Mouse (Mus musculus): ENCODE results near the gene Zfp775. TPM values are rescaled to one million over a fixed set of nuclear protein-coding genes. Genes with fewer than 3 reads are reported as not detected.
"Not testable (repeated sequence)": the region's sequence is repeated elsewhere in the genome, so short reads cannot be mapped to it uniquely, and the experiment has no call there.

Gene Zfp775
- total RNA-seq, 2 experiments from 2014 or later, result 0.17 TPM; not detected in 1

- ATAC-seq (replicated peaks; ENCODE audit: low FRiP score, poor library complexity, severe bottlenecking), result no peak
These were observed 12.6 kb upstream of the Zfp775 start, which contains the start of gene Gm45021 for GRCm38 (mm10) chr6:48589194-48589750. Gm45021 (plus strand) TSS chr6:48589610.

DNA sequence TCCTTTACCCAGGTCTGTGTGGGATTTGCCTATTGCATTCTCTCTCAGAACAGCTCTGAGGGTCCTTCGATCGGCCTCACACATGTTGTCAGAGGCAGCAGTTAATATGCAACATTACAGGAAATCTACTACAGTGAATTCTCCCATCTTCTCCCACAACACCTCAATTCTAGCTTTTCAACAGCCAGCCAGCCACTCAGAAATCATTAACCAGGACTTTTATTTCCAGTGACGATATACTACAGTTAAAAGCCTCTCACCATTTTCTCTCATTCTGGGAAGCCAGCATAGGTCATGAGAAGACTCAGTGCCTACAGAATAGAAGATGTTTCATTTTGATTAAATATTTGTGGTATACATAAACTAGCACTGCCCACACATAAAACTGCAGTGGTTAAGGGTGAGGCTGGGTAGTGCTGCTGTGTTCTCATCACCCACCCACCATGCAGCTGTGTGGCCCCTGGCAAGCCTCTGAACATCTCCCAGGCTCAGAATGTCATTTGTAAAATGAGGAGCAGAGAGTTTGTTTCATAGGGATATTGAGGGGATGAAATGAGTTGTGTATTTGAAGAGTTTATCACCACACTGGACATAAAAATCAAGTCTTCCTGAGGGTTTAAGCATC, 10.5 kb upstream of the Zfp775 start:
- no peak for ATAC-seq (replicated peaks; ENCODE audit: low FRiP score, poor library complexity, severe bottlenecking)

GRCm38 (mm10) chr6:48591871-48592270, 10.0 kb upstream of the Zfp775 start:
- ATAC-seq (replicated peaks; ENCODE audit: low FRiP score, poor library complexity, severe bottlenecking), result no peak

GRCm38 (mm10) chr6:48593158-48594042, 8.5 kb upstream of the Zfp775 start, which contains the start of the genes Repin1 and Gm44965:
Repin1 (plus strand) TSS chr6:48593883.
Gm44965 (plus strand) TSS chr6:48593941.
- no peak for ATAC-seq (replicated peaks; ENCODE audit: low FRiP score, poor library complexity, severe bottlenecking)

DNA sequence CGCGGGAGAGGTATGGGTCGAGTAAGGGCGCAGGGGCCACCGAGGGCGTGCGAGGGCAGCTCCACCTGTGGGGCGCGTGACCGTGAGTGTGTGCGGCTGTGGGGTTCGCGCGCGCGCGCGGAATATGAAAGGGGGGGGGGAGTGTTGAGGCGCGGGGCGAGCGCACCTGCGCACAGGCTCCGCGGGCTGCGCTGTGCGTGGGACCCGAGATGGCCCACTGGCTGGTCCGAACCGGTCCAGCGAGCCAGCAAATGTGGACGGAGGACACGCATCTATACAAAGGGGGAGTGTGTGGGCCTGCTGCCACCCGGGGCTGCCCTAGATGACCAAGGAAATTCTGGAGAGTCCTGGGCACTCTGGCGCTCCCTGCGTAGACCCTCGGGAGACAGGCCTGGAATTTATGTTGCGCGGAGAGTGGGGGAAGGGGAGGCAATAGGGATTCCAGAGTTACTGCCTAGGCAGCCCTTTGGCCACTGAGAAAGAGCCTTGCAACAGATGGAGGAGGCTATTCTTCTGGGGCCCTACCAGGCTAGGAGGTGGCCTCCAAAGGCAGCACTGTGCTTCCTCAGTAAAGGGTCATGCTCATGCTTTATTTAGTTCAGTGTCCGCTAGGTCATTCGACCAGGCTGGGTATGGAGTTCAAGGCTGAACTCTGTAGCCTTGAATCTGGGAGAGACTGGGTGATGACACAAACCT, 7.7 kb upstream of the Zfp775 start:
- no peak for ATAC-seq (replicated peaks; ENCODE audit: low FRiP score, poor library complexity, severe bottlenecking)

DNA sequence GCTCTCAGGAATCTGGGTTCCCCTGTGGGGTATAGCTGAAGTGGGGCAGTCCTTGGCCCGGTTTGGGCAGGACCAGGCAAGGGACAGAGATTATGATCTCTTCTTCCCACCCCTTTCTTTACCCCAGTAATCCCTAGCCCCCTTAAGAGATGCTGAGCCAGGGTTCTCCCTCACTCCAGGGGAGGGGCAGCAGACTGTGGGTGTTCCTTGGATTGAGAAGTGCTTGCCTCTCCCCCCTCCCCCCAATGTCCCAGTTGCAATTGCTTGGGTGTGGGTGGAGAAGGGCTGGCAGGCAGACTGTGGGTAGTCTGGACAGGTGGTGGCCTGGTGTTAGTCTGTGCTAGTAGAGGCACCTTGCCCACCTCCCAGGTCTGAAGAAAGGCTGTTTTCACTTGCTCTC, 6.6 kb upstream of the Zfp775 start:
- no peak for ATAC-seq (replicated peaks; ENCODE audit: low FRiP score, poor library complexity, severe bottlenecking)

DNA sequence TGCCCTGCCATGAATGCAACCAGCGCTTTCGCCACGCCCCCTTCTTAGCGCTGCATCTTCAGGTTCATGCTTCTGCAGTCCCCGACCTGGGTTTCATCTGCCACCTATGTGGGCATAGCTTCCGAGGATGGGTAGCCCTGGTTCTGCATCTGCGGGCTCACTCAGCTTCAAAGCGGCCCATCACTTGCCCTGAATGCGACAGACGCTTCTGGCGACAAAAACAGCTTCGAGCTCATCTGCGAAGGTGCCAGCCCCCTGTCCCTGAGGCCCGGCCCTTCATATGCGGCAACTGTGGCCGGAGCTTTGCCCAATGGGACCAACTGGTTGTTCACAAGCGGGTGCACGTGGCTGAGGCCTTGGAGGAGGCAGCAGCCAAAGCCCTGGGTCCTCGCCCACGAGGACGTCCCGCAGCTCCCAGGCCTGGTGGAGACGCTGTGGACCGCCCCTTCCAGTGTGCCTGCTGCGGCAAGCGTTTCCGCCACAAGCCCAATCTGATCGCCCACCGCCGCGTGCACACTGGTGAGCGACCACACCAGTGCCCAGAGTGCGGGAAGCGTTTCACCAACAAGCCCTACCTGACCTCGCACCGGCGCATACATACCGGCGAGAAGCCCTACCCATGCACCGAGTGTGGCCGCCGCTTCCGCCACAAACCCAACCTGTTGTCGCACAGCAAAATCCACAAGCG, 5.2 kb upstream of the Zfp775 start:
- no peak for ATAC-seq (replicated peaks; ENCODE audit: low FRiP score, poor library complexity, severe bottlenecking)

- no peak for ATAC-seq (replicated peaks; ENCODE audit: low FRiP score, poor library complexity, severe bottlenecking)
These were observed 4.6 kb upstream of the Zfp775 start for GRCm38 (mm10) chr6:48597233-48597625.

DNA sequence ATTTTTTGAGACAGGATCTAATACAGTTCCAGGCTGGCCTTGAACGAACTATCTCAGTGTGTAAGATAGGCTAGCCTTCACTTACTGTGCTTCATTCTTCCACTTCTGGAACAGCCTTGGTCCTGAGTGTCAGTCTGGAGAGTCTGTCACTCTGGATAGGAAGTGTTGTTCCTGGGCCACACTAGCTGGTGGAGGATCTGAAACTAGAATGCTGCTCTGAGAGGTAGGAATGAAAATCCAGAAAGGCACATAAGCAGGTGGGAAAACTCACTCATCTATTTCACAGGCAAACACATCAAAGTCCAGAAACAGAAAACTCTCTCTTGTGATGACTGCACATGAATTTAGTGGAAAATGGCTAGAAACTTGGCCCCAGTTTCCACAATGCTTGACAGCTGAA, 1.3 kb upstream of the Zfp775 start:
- ATAC-seq (replicated peaks; ENCODE audit: low FRiP score, poor library complexity, severe bottlenecking), result no peak

GRCm38 (mm10) chr6:48602080-48602741, 348 bp downstream of the Zfp775 start:
- peak; percentile 70 for ATAC-seq (replicated peaks; ENCODE audit: low FRiP score, poor library complexity, severe bottlenecking)

DNA sequence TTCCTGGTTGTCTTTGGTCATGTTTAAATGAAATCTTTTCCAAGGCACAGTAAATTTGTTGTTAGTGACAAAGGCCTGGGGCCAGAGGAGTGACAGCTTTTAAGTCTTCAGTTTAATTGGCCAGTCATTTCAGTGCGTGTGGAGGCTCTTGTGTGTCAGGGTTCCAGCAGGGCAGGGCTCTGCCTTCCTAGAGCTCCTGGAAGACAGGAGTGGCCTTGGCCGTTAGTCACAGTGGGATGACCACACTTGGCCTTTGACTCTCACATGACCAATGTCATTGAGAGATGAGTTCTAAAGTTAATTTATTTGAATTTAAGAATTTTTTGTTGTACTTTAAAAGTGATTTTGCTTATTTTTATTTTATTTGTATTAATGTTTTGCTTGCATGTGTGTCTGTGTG, 6.3 kb downstream of the Zfp775 start:
- no peak for ATAC-seq (replicated peaks; ENCODE audit: low FRiP score, poor library complexity, severe bottlenecking)

GRCm38 (mm10) chr6:48609512-48609911, 7.6 kb downstream of the Zfp775 start:
- no peak for ATAC-seq (replicated peaks; ENCODE audit: low FRiP score, poor library complexity, severe bottlenecking)

DNA sequence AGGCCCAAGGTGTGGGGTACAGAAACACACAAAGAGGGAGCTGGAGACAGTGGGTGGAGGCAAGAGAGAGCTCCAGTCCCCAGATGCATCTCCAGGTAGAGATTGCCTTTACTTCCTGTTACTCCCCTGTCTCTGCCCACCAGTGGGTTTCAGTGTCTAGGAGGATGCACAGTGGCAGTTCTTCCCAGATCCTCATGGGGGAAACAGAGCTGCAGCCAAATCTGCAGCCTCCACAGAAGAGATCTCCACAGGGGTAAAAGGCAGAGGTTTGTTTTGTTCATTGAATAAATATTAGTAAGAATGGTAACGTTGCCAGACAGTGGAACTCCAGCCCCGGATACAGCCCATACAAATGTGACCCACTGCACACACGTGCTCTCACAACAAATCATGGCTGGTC, 8.8 kb downstream of the Zfp775 start:
- no peak for ATAC-seq (replicated peaks; ENCODE audit: low FRiP score, poor library complexity, severe bottlenecking)

DNA sequence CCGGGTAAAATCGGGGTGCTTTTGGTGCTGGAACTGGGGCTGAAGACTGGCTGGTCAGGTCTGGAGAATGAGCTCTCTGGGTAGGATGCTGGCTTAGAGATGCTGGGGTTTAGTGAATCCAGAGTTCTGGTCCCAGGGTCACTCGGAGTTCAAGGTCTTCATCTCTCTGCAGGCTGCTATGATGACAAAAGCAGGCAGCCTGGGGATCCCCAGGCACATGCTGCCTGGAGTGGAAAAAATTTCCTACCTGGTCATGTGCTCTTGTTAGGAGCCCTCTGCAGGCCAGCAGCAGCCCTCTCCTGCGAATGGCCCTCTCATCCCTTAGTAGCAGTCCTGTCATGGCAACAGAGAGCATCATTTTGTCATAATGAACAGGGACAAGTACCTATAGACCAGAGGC, 11.6 kb downstream of the Zfp775 start:
- ATAC-seq (replicated peaks; ENCODE audit: low FRiP score, poor library complexity, severe bottlenecking), result no peak

- no peak for ATAC-seq (replicated peaks; ENCODE audit: low FRiP score, poor library complexity, severe bottlenecking)
These were observed 12.9 kb downstream of the Zfp775 start for GRCm38 (mm10) chr6:48614756-48615155.

GRCm38 (mm10) chr6:48620031-48620430, 18.2 kb downstream of the Zfp775 start:
- no peak for ATAC-seq (replicated peaks; ENCODE audit: low FRiP score, poor library complexity, severe bottlenecking)

GRCm38 (mm10) chr6:48622186-48622843, 20.5 kb downstream of the Zfp775 start:
- ATAC-seq (replicated peaks; ENCODE audit: low FRiP score, poor library complexity, severe bottlenecking), result not testable (repeated sequence)

- no peak for ATAC-seq (replicated peaks; ENCODE audit: low FRiP score, poor library complexity, severe bottlenecking)
These were observed 21.6 kb downstream of the Zfp775 start for GRCm38 (mm10) chr6:48623460-48623859.

DNA sequence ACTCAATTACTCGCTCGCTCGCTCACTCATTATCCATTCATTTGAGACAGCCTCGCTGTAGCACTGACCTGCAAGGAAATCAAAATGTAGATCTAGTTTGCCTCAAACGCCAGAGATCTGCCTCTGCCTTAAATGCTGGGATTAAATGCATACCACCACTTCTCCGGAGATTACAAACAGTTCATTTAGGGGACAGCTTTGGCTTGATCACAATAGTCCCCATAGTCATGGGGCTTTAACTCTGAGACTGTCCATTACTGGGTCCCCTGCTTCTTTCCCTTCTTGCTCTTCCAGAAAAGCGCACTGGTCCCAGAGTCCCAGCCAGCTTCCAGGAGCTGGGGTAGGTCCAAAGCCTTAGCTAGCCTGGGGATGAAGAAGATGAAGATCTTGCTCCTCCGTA, 24.6 kb downstream of the Zfp775 start, which contains the start of gene AI854703:
Gene AI854703 (plus strand): TSS at position 301 of the 400 bp plus-strand sequence.
- ATAC-seq (replicated peaks; ENCODE audit: low FRiP score, poor library complexity, severe bottlenecking), result no peak

Measured in erythroblast, adult 5-6 weeks (primary cell).